Mouse (Mus musculus): ENCODE measurements at regions not wholly inside any gene's neighbourhood (a gene's known extent, or its start where the extent isn't known, plus 50 kb on each side); places are given as distances from the start of the nearest gene placed in this dataset.

GRCm38 (mm10) chr2:159760806-159761205 is 573.2 kb downstream of the Gm826 start:
- no peak for TF ChIP-seq POLR2A (IDR thresholded peaks at IDR 0.05; ENCODE audit: insufficient read depth, low read depth, low read length)
- no peak for TF ChIP-seq CTCF (IDR thresholded peaks at IDR 0.05)
